Mouse (Mus musculus) midbrain, embryonic 16.5 days (tissue): ENCODE measurements around the gene Prdm8. TPM values are rescaled to one million over a fixed set of nuclear protein-coding genes. Genes with fewer than 3 reads are reported as not detected.

Experiments
- ATAC-seq: fragments of 200-750 bp; cut with Nextera tagmentation; 2 replicates; pipeline ENCODE4 v1.8.0; 2017; ENCODE audit warnings: moderate TSS enrichment
- H3K27ac ChIP-seq: fragments of 300-500 bp; sonication (generic); 2 replicates; pipeline ENCODE4 v1.5.1; 2014; ENCODE audit warnings: mild to moderate bottlenecking, low read length, mixed read lengths
- H3K27me3 ChIP-seq: fragments of 300-500 bp; sonication (generic); 2 replicates; pipeline ENCODE4 v1.6.1; 2014; ENCODE audit warnings: low read depth, low read length, mixed read lengths; ENCODE audit not compliant: control insufficient read depth, insufficient read depth
- H3K36me3 ChIP-seq: fragments of 300-500 bp; sonication (generic); 2 replicates; pipeline ENCODE4 v1.6.1; 2014; ENCODE audit warnings: mild to moderate bottlenecking, low read length, moderate library complexity, mixed read lengths; ENCODE audit not compliant: control insufficient read depth, insufficient read depth
- H3K4me1 ChIP-seq: fragments of 300-500 bp; sonication (generic); 2 replicates; pipeline ENCODE4 v1.6.1; 2014; ENCODE audit warnings: mild to moderate bottlenecking, low read length, mixed read lengths; ENCODE audit not compliant: control insufficient read depth, insufficient read depth
- H3K4me2 ChIP-seq: fragments of 300-500 bp; sonication (generic); 2 replicates; pipeline ENCODE4 v1.6.1; 2014; ENCODE audit warnings: mild to moderate bottlenecking, low read length, mixed read lengths
- H3K4me3 ChIP-seq: fragments of 300-500 bp; sonication (generic); 2 replicates; pipeline ENCODE4 v1.5.1; 2014; ENCODE audit warnings: low read depth, mild to moderate bottlenecking, low read length, moderate library complexity, mixed read lengths
- H3K9ac ChIP-seq: fragments of 300-500 bp; sonication (generic); 2 replicates; pipeline ENCODE4 v1.6.1; 2014; ENCODE audit warnings: low read depth, low read length, mixed read lengths
- H3K9me3 ChIP-seq: fragments of 300-500 bp; sonication (generic); replicated peaks from 2 replicates; pipeline ENCODE4 v1.6.1; 2014; ENCODE audit warnings: mild to moderate bottlenecking, low read length, mixed read lengths; ENCODE audit not compliant: control insufficient read depth, poor library complexity, severe bottlenecking
- WGBS: fragments of 180-500 bp; shearing (Covaris S2); extraction: QIAGEN DNeasy Blood & Tissue Kit; methylation state at CpG from one replicate; pipeline ENCODE4 v1.1.7; 2014; 5-methylcytosine and 5-hydroxymethylcytosine counted together
- polyA plus RNA-seq: library from polyadenylated mRNA; unstranded; fragments of >200 nt; fragmentation: Nextera tagmentation; extraction: Ambion mirVana; gene quantifications from 2 replicates; pipeline ENCODE4 v1.2.1, GENCODE M21; 2015

The Prdm8 gene
- polyA plus RNA-seq, 1 experiment from 2014 or later = 1.5 TPM

GRCm38 (mm10) chr5:98198412-98199218 is 31.6 kb downstream of the Prdm8 start:
- ATAC-seq = peak; percentile 70; the same call in 1 of the 2 replicates
- no peak overlapping the region for H3K4me3 ChIP-seq
- no peaks in the 10 kb centered on the region for H3K4me1 ChIP-seq
- H3K4me2 ChIP-seq = no peak overlapping the region
- no peak overlapping the region for H3K27ac ChIP-seq
- no peaks in the 10 kb centered on the region for H3K9me3 ChIP-seq
- H3K36me3 ChIP-seq = no peaks in the 10 kb centered on the region
- H3K27me3 ChIP-seq = peaks cover 4% of the 10 kb centered on the region
- WGBS = 58% methylated on average over 7 of the region's 7 CpGs
- H3K9ac ChIP-seq = no peak overlapping the region

- no peak overlapping the region for H3K4me2 ChIP-seq
- no peak overlapping the region for H3K27ac ChIP-seq
- H3K9ac ChIP-seq = no peak overlapping the region
- ATAC-seq = no peak
- H3K4me1 ChIP-seq = no peaks in the 10 kb centered on the region
- no peak overlapping the region for H3K4me3 ChIP-seq
- 73% methylated on average over 7 of the region's 7 CpGs for WGBS
- H3K9me3 ChIP-seq = no peaks in the 10 kb centered on the region
- no peaks in the 10 kb centered on the region for H3K36me3 ChIP-seq
- peaks cover under 1% of the 10 kb centered on the region; the same call in 1 of the 2 replicates for H3K27me3 ChIP-seq
Observed at GRCm38 (mm10) chr5:98199219-98199552, 32.2 kb downstream of the Prdm8 start.

GRCm38 (mm10) chr5:98201606-98202005 is 34.6 kb downstream of the Prdm8 start:
- H3K9me3 ChIP-seq = no peaks in the 10 kb centered on the region
- H3K36me3 ChIP-seq = no peaks in the 10 kb centered on the region
- no peaks in the 10 kb centered on the region for H3K4me1 ChIP-seq
- ATAC-seq = no peak
- H3K4me3 ChIP-seq = no peak overlapping the region
- H3K4me2 ChIP-seq = no peak overlapping the region
- no peaks in the 10 kb centered on the region for H3K27me3 ChIP-seq
- no peak overlapping the region for H3K27ac ChIP-seq
- 54% methylated on average over 3 of the region's 3 CpGs for WGBS
- no peak overlapping the region for H3K9ac ChIP-seq

- Histone ChIP-seq H3K9ac (no peak overlapping the region), H3K27ac (no peak overlapping the region), H3K4me3 (no peak overlapping the region), H3K4me1 (no peaks in the 10 kb centered on the region), H3K9me3 (no peaks in the 10 kb centered on the region), H3K27me3 (no peaks in the 10 kb centered on the region), H3K36me3 (no peaks in the 10 kb centered on the region), H3K4me2 (no peak overlapping the region)
- no peak for ATAC-seq
- WGBS = 67% methylated on average over 4 of the region's 4 CpGs
Observed at GRCm38 (mm10) chr5:98202996-98203395, 36.0 kb downstream of the Prdm8 start.

- no peaks in the 10 kb centered on the region for H3K4me1 ChIP-seq
- no peak overlapping the region for H3K9ac ChIP-seq
- WGBS = 62% methylated on average over 4 of the region's 4 CpGs
- no peaks in the 10 kb centered on the region for H3K9me3 ChIP-seq
- no peak overlapping the region for H3K4me3 ChIP-seq
- no peak overlapping the region for H3K4me2 ChIP-seq
- H3K27ac ChIP-seq = no peak overlapping the region
- no peaks in the 10 kb centered on the region for H3K36me3 ChIP-seq
- ATAC-seq = no peak
- H3K27me3 ChIP-seq = no peaks in the 10 kb centered on the region
Observed at GRCm38 (mm10) chr5:98212501-98212900, 45.5 kb downstream of the Prdm8 start.

- Histone ChIP-seq H3K9me3 (no peaks in the 10 kb centered on the region), H3K4me3 (no peak overlapping the region), H3K4me1 (peaks cover 3% of the 10 kb centered on the region; the same call in 1 of the 2 replicates), H3K9ac (no peak overlapping the region), H3K27me3 (no peaks in the 10 kb centered on the region), H3K27ac (no peak overlapping the region), H3K4me2 (no peak overlapping the region), H3K36me3 (no peaks in the 10 kb centered on the region)
- 32% methylated on average over 4 of the region's 4 CpGs for WGBS
- no peak for ATAC-seq
Observed at GRCm38 (mm10) chr5:98221956-98222355, 55.0 kb downstream of the Prdm8 start.

GRCm38 (mm10) chr5:98226710-98227109 is 59.7 kb downstream of the Prdm8 start:
- H3K9me3 ChIP-seq = no peaks in the 10 kb centered on the region
- no peak overlapping the region for H3K27ac ChIP-seq
- H3K9ac ChIP-seq = no peak overlapping the region
- ATAC-seq = no peak
- H3K4me3 ChIP-seq = no peak overlapping the region
- no peaks in the 10 kb centered on the region for H3K27me3 ChIP-seq
- no peak overlapping the region for H3K4me2 ChIP-seq
- 81% methylated on average over 2 of the region's 2 CpGs for WGBS
- H3K36me3 ChIP-seq = no peaks in the 10 kb centered on the region
- H3K4me1 ChIP-seq = no peaks in the 10 kb centered on the region

- Histone ChIP-seq H3K27me3 (no peaks in the 10 kb centered on the region), H3K4me3 (no peak overlapping the region), H3K4me1 (no peaks in the 10 kb centered on the region), H3K27ac (no peak overlapping the region), H3K4me2 (no peak overlapping the region), H3K9me3 (no peaks in the 10 kb centered on the region), H3K36me3 (no peaks in the 10 kb centered on the region), H3K9ac (no peak overlapping the region)
- 87% methylated on average over 6 of the region's 6 CpGs for WGBS
- no peak for ATAC-seq
Observed at GRCm38 (mm10) chr5:98229456-98229855, 62.5 kb downstream of the Prdm8 start.

- WGBS = 88% methylated on average over 6 of the region's 6 CpGs
- H3K4me2 ChIP-seq = no peak overlapping the region
- no peak for ATAC-seq
- no peak overlapping the region for H3K27ac ChIP-seq
- H3K27me3 ChIP-seq = no peaks in the 10 kb centered on the region
- H3K9ac ChIP-seq = no peak overlapping the region
- no peaks in the 10 kb centered on the region for H3K36me3 ChIP-seq
- H3K4me3 ChIP-seq = no peak overlapping the region
- no peaks in the 10 kb centered on the region for H3K9me3 ChIP-seq
- no peaks in the 10 kb centered on the region for H3K4me1 ChIP-seq
Observed at GRCm38 (mm10) chr5:98238466-98238865, 71.5 kb downstream of the Prdm8 start.
